Mouse (Mus musculus) hindbrain, postnatal 0 days (tissue): ENCODE measurements around the gene Fcna. TPM values are rescaled to one million over a fixed set of nuclear protein-coding genes. Genes with fewer than 3 reads are reported as not detected.

Experiments used
- ATAC-seq: fragments of 200-750 bp; cut with Nextera tagmentation; 2 replicates; pipeline ENCODE4 v1.8.0; 2017; ENCODE audit warnings: mild to moderate bottlenecking, moderate TSS enrichment, moderate library complexity
- DNase-seq: peaks from one replicate; pipeline ENCODE4 v3.0.0-alpha.2; 2015; ENCODE audit warnings: low spot score
- H3K27ac ChIP-seq: fragments of 300-500 bp; sonication (generic); 2 replicates; pipeline ENCODE4 v1.5.1; 2014; ENCODE audit warnings: mild to moderate bottlenecking
- H3K27me3 ChIP-seq: fragments of 300-500 bp; sonication (generic); 2 replicates; pipeline ENCODE4 v1.6.1; 2014; ENCODE audit warnings: low read length, mixed read lengths; ENCODE audit not compliant: insufficient read depth
- H3K36me3 ChIP-seq: fragments of 300-500 bp; sonication (generic); 2 replicates; pipeline ENCODE4 v1.6.1; 2014; ENCODE audit warnings: low read length, mixed read lengths; ENCODE audit not compliant: insufficient read depth
- H3K4me1 ChIP-seq: fragments of 300-500 bp; sonication (generic); 2 replicates; pipeline ENCODE4 v1.6.1; 2014; ENCODE audit warnings: antibody characterized with exemption, low read length, mixed read lengths; ENCODE audit not compliant: insufficient read depth
- H3K4me2 ChIP-seq: fragments of 300-500 bp; sonication (generic); 2 replicates; pipeline ENCODE4 v1.6.1; 2014; ENCODE audit warnings: low read depth, mild to moderate bottlenecking, low read length, moderate library complexity, mixed read lengths
- H3K4me3 ChIP-seq: fragments of 300-500 bp; sonication (generic); 2 replicates; pipeline ENCODE4 v1.5.1; 2014; ENCODE audit warnings: low read length
- H3K9ac ChIP-seq: fragments of 300-500 bp; sonication (generic); replicated peaks from 2 replicates; pipeline ENCODE4 v1.6.1; 2014; ENCODE audit warnings: mild to moderate bottlenecking, low read length, moderate library complexity, mixed read lengths
- H3K9me3 ChIP-seq: fragments of 300-500 bp; sonication (generic); 2 replicates; pipeline ENCODE4 v1.6.1; 2016; ENCODE audit warnings: low read length, mixed read lengths
- CTCF ChIP-seq: IDR thresholded peaks from 2 replicates; pipeline ENCODE4 v1.5.1; 2016; ENCODE audit warnings: antibody characterized with exemption, control low read depth, low read depth
- WGBS: fragments of 180-500 bp; shearing (Covaris S2); extraction: QIAGEN DNeasy Blood & Tissue Kit; methylation state at CpG from one replicate; pipeline ENCODE4 v1.1.7; 2014; 5-methylcytosine and 5-hydroxymethylcytosine counted together
- polyA plus RNA-seq: library from polyadenylated mRNA; unstranded; fragments of >200 nt; fragmentation: Nextera tagmentation; extraction: Ambion mirVana; gene quantifications from 2 replicates; pipeline ENCODE4 v1.2.1, GENCODE M21; 2015
- total RNA-seq: library from RNA; depleted of rRNA; stranded (reverse); fragments of >200 nt; gene quantifications from 2 replicates; pipeline ENCODE4 v1.2.3, GENCODE M21; 2014

Fcna gene
- total and polyA plus RNA-seq, 2 experiments from 2014 or later = 2.2 to 4.3 TPM

GRCm38 (mm10) chr2:25580621-25581101 lies 47.2 kb downstream of the Fcna start:
- Histone ChIP-seq H3K27ac (peak overlapping the region; percentile 81; the same call in 1 of the 2 replicates), H3K4me2 (peak overlapping the region; percentile 82), H3K27me3 (peaks cover 38% of the 10 kb centered on the region), H3K4me1 (peaks cover 33% of the 10 kb centered on the region), H3K9me3 (no peaks in the 10 kb centered on the region), H3K4me3 (peak overlapping the region; percentile 48), H3K9ac (peak overlapping the region; percentile 64), H3K36me3 (peaks cover 17% of the 10 kb centered on the region; the same call in 1 of the 2 replicates)
- DNase-seq (no peak), ATAC-seq (no peak)
- TF ChIP-seq CTCF = no peak
- WGBS = 33% methylated on average over 6 of the region's 6 CpGs

- Histone ChIP-seq H3K27ac (no peak overlapping the region), H3K4me2 (peak overlapping the region; percentile 82), H3K9ac (no peak overlapping the region), H3K4me1 (peaks cover 37% of the 10 kb centered on the region), H3K4me3 (peak overlapping the region; percentile 48), H3K27me3 (peaks cover 38% of the 10 kb centered on the region), H3K36me3 (peaks cover 17% of the 10 kb centered on the region; the same call in 1 of the 2 replicates), H3K9me3 (no peaks in the 10 kb centered on the region)
- 17% methylated on average over 27 of the region's 27 CpGs for WGBS
- TF ChIP-seq CTCF = peak; percentile 73
- DNase-seq = peak; percentile 83
- ATAC-seq = no peak
These were observed 47.9 kb downstream of the Fcna start for GRCm38 (mm10) chr2:25579737-25580460.

GRCm38 (mm10) chr2:25578796-25579736 lies 48.8 kb downstream of the Fcna start:
- DNase-seq = no peak
- Histone ChIP-seq H3K9ac (no peak overlapping the region), H3K4me3 (peak overlapping the region; percentile 19), H3K27ac (no peak overlapping the region), H3K36me3 (peaks cover 9% of the 10 kb centered on the region; the same call in 1 of the 2 replicates), H3K9me3 (no peaks in the 10 kb centered on the region), H3K4me1 (peaks cover 37% of the 10 kb centered on the region), H3K27me3 (peaks cover 38% of the 10 kb centered on the region), H3K4me2 (peak overlapping the region; percentile 82)
- WGBS = 19% methylated on average over 77 of the region's 77 CpGs
- ATAC-seq = no peak
- no peak for TF ChIP-seq CTCF

GRCm38 (mm10) chr2:25577951-25578795 lies 49.7 kb downstream of the Fcna start:
- H3K27ac ChIP-seq = no peak overlapping the region
- no peak overlapping the region for H3K4me3 ChIP-seq
- peak; percentile 22 for DNase-seq
- H3K9ac ChIP-seq = no peak overlapping the region
- peaks cover 45% of the 10 kb centered on the region for H3K4me1 ChIP-seq
- 21% methylated on average over 75 of the region's 75 CpGs for WGBS
- peak; percentile 26; the same call in 1 of the 2 replicates for TF ChIP-seq CTCF
- ATAC-seq = no peak
- no peaks in the 10 kb centered on the region for H3K9me3 ChIP-seq
- H3K36me3 ChIP-seq = peaks cover 9% of the 10 kb centered on the region; the same call in 1 of the 2 replicates
- H3K4me2 ChIP-seq = peak overlapping the region; percentile 11; the same call in 1 of the 2 replicates
- peaks cover 38% of the 10 kb centered on the region for H3K27me3 ChIP-seq

GRCm38 (mm10) chr2:25576965-25577891 lies 50.6 kb downstream of the Fcna start:
- peaks cover 9% of the 10 kb centered on the region; the same call in 1 of the 2 replicates for H3K36me3 ChIP-seq
- H3K27me3 ChIP-seq = peaks cover 38% of the 10 kb centered on the region
- H3K27ac ChIP-seq = no peak overlapping the region
- DNase-seq (no peak), ATAC-seq (no peak)
- TF ChIP-seq CTCF = no peak
- H3K9ac ChIP-seq = no peak overlapping the region; the same call in 1 of the 2 replicates
- WGBS = 25% methylated on average over 92 of the region's 92 CpGs
- H3K4me3 ChIP-seq = peak overlapping the region; percentile 1; the same call in 1 of the 2 replicates
- no peaks in the 10 kb centered on the region for H3K9me3 ChIP-seq
- H3K4me2 ChIP-seq = 0 out of 2 replicates have a peak overlapping the region, but pooled peaks have one; percentile 11
- H3K4me1 ChIP-seq = peaks cover 39% of the 10 kb centered on the region
